Mouse (Mus musculus): Measurements from ENCODE around the gene Angptl8. TPM values are rescaled to one million over a fixed set of nuclear protein-coding genes. Genes with fewer than 3 reads are reported as not detected.
"Not testable (repeated sequence)": the region's sequence is repeated elsewhere in the genome, so short reads cannot be mapped to it uniquely, and the experiment has no call there.

Angptl8 gene
- total and polyA plus RNA-seq, 2 experiments, result 13.6 to 258 TPM

DNA sequence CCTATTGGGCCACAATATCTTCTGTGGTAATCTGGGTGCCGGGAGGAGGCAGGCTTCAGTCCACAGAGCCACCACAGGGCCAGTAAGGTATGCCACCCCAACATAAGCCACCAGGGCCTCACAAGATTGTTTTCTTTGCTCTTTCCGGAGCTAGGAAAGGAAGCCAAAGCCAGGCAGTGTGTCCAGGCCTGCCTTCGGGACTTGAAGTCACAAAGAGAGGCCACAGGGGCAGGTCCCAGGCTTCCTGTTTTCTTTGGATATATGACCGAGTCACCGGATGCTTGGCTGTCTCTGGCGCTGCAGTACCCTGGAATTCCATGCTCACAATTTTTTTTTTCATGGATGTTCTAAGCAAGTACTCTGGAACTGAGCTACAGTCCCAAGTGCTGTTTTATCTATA lies 22.8 kb downstream of the Angptl8 start:
- TF ChIP-seq CTCF (IDR thresholded peaks at IDR 0.05; ENCODE audit: low read depth, low read length), result no peak
- Histone ChIP-seq H3K79me2 (ENCODE audit: control insufficient read depth, insufficient read depth, low read length) (no peaks in the 10 kb centered on the region), H3K27me3 (ENCODE audit: control insufficient read depth, insufficient read depth, low read length) (no peaks in the 10 kb centered on the region), H3K4me3 (ENCODE audit: insufficient read depth, low read depth, low read length) (no peak overlapping the region), H3K36me3 (ENCODE audit: control insufficient read depth, insufficient read depth, low read length) (no peaks in the 10 kb centered on the region), H3K9ac (ENCODE audit: low read depth, low read length) (no peak overlapping the region), H3K4me1 (ENCODE audit: control insufficient read depth, insufficient read depth, low read length) (0 out of 2 replicates have a peak, but pooled peaks cover 2% of the 10 kb centered on the region), H3K27ac (replicated peaks; ENCODE audit: insufficient read depth, low read depth, low read length) (peak overlapping the region; percentile 68)
- WGBS, result 81% methylated on average over 6 of the region's 6 CpGs
- peak; percentile 33 for DNase-seq (ENCODE audit: extremely low read depth, low read depth, low spot score)

DNA sequence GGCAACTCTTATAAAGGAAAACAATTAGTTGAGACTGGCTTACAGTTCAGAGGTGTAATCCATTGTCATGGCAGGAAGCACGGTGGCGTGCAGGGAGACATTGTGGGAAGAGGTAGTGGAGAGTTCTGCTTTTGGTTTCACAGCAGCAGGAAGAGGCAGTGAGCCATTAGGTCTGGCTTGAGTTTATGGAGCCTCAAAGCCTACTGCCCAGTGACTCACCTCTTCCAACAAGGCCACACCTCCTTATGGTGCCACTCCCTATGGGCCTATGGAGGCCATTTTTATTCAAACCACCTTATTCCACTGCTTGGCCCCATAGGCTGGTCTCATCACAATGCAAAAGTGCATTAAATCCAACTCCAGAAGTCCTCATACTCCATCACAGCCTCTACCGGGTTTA lies 24.3 kb downstream of the Angptl8 start:
- Histone ChIP-seq H3K79me2 (ENCODE audit: control insufficient read depth, insufficient read depth, low read length) (no peaks in the 10 kb centered on the region), H3K27me3 (ENCODE audit: control insufficient read depth, insufficient read depth, low read length) (no peaks in the 10 kb centered on the region), H3K27ac (replicated peaks; ENCODE audit: insufficient read depth, low read depth, low read length) (no peak overlapping the region; the same call in 1 of the 2 replicates), H3K4me1 (ENCODE audit: control insufficient read depth, insufficient read depth, low read length) (0 out of 2 replicates have a peak, but pooled peaks cover 2% of the 10 kb centered on the region), H3K36me3 (ENCODE audit: control insufficient read depth, insufficient read depth, low read length) (no peaks in the 10 kb centered on the region), H3K9ac (ENCODE audit: low read depth, low read length) (no peak overlapping the region), H3K4me3 (ENCODE audit: insufficient read depth, low read depth, low read length) (no peak overlapping the region)
- 80% methylated on average over 3 of the region's 3 CpGs for WGBS
- no peak for DNase-seq (ENCODE audit: extremely low read depth, low read depth, low spot score)
- TF ChIP-seq POLR2A (IDR thresholded peaks at IDR 0.05; ENCODE audit: extremely low read depth, insufficient read depth, low read length), result no peak
- no peak for TF ChIP-seq CTCF (IDR thresholded peaks at IDR 0.05; ENCODE audit: low read depth, low read length)

DNA sequence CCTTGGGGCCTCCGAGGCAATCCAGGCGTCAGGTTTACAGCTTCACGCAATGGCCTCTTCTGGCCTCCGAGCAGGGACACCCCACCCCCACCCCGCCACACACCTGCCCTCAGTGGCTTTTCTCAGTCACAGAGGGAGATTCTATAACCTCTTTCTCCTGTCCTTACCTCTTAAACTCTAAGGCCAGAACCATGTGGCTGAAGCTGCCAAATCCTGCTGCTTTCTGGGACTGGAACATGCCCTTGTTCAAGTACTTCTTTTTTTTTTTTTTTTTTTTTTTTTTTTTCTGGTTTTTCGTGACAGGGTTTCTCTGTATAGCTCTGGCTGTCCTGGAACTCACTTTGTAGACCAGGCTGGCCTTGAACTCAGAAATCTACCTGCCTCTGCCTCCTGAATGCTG lies 25.0 kb downstream of the Angptl8 start:
- not testable (repeated sequence) for H3K79me2 ChIP-seq (ENCODE audit: control insufficient read depth, insufficient read depth, low read length); H3K9ac ChIP-seq (ENCODE audit: low read depth, low read length); H3K36me3 ChIP-seq (ENCODE audit: control insufficient read depth, insufficient read depth, low read length); H3K27ac ChIP-seq (replicated peaks; ENCODE audit: insufficient read depth, low read depth, low read length); DNase-seq (ENCODE audit: extremely low read depth, low read depth, low spot score); H3K27me3 ChIP-seq (ENCODE audit: control insufficient read depth, insufficient read depth, low read length); H3K4me1 ChIP-seq (ENCODE audit: control insufficient read depth, insufficient read depth, low read length); H3K4me3 ChIP-seq (ENCODE audit: insufficient read depth, low read depth, low read length)
- whole genome bisulfite sequencing, result 82% methylated on average over 6 of the region's 6 CpGs

DNA sequence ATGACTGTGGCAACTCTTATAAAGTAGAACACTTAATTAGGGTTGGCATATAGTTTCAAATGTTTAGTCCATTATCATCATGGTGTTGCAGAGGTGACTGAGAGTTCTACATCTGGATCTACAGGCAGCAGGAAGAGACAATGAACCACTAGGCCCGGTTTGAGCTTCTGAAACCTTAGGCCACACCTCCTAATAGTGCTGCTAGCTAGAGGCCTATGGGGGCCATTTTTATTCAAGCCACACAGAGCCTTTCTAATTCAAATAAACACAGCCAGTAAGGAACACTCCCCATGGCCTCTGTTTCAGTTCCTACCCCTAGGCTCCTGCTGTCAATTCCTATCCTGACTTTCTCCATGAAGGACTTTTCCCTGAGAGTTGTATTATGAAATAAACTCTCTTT lies 26.9 kb downstream of the Angptl8 start:
- Histone ChIP-seq H3K27me3 (ENCODE audit: control insufficient read depth, insufficient read depth, low read length) (no peaks in the 10 kb centered on the region), H3K9ac (ENCODE audit: low read depth, low read length) (no peak overlapping the region), H3K4me3 (ENCODE audit: insufficient read depth, low read depth, low read length) (no peak overlapping the region), H3K36me3 (ENCODE audit: control insufficient read depth, insufficient read depth, low read length) (no peaks in the 10 kb centered on the region), H3K4me1 (ENCODE audit: control insufficient read depth, insufficient read depth, low read length) (0 out of 2 replicates have a peak, but pooled peaks cover 3% of the 10 kb centered on the region), H3K79me2 (ENCODE audit: control insufficient read depth, insufficient read depth, low read length) (no peaks in the 10 kb centered on the region), H3K27ac (replicated peaks; ENCODE audit: insufficient read depth, low read depth, low read length) (no peak overlapping the region)
- WGBS, result 94% methylated on average over 1 of the region's 1 CpGs
- TF ChIP-seq CTCF (IDR thresholded peaks at IDR 0.05; ENCODE audit: low read depth, low read length) (no peak), POLR2A (IDR thresholded peaks at IDR 0.05; ENCODE audit: extremely low read depth, insufficient read depth, low read length) (no peak)
- DNase-seq (ENCODE audit: extremely low read depth, low read depth, low spot score), result no peak

DNA sequence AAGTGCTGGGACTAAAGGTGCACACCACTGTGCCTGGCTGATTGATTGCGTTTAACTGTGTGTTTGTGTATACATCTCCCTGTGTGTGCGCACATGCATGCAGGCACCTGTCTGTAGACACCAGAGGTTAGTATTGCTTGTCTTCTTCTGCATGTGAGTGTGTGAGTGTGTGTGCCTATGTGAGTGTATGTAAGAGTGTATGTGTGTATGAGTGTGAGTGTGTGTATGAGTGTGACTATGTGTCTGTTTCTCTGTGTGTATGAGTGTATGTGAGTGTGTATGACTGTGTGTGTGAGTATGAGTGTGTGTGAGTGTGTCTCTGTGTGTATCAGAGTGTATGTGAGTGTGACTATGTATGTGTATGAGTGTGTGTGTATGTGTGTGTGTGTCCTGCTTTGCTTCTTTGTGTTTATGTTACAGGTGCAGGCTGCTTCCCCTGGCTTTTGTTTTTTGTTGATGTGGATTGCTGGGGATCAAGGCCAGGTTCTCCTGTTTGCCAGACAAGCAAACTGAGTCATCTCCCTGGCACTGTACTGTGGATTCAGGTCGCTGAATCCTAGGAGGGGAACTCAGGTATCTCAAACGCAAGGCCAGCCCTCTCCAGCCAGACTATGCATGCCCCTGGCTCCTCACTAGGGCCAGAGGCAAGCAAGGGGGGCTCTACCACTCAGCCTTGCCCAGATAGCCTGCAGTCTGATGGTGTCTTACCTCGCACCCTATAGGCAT lies 30.5 kb downstream of the Angptl8 start:
- Histone ChIP-seq H3K4me1 (ENCODE audit: control insufficient read depth, insufficient read depth, low read length) (0 out of 2 replicates have a peak, but pooled peaks cover 2% of the 10 kb centered on the region), H3K27ac (replicated peaks; ENCODE audit: insufficient read depth, low read depth, low read length) (peak overlapping the region; percentile 4; the same call in 1 of the 2 replicates), H3K27me3 (ENCODE audit: control insufficient read depth, insufficient read depth, low read length) (no peaks in the 10 kb centered on the region), H3K36me3 (ENCODE audit: control insufficient read depth, insufficient read depth, low read length) (no peaks in the 10 kb centered on the region), H3K79me2 (ENCODE audit: control insufficient read depth, insufficient read depth, low read length) (no peaks in the 10 kb centered on the region), H3K4me3 (ENCODE audit: insufficient read depth, low read depth, low read length) (no peak overlapping the region), H3K9ac (ENCODE audit: low read depth, low read length) (no peak overlapping the region)
- DNase-seq (ENCODE audit: extremely low read depth, low read depth, low spot score), result no peak
- 67% methylated on average over 5 of the region's 5 CpGs for WGBS
- TF ChIP-seq POLR2A (IDR thresholded peaks at IDR 0.05; ENCODE audit: extremely low read depth, insufficient read depth, low read length) (no peak), CTCF (IDR thresholded peaks at IDR 0.05; ENCODE audit: low read depth, low read length) (no peak)

DNA sequence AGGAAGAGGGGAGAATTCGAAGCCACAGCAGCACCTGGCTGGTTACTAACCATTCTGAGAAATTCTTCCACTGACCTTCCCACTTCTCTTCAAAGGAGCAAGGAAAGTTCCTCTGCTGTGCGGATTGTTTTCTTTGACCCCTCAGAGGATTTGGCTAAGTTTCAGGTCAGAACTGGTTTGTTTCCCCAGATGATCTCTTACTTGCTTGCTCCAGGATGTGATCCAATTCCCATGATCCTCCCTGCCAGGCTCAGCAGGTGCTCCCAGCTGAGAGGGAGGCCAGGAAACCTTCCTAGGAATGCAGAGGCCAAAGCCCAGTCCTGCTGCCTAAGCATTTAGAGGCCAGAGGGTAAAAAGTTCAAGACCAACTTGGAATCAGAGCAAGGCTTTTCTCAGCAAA lies 31.3 kb downstream of the Angptl8 start:
- peak; percentile 14 for DNase-seq (ENCODE audit: extremely low read depth, low read depth, low spot score)
- TF ChIP-seq POLR2A (IDR thresholded peaks at IDR 0.05; ENCODE audit: extremely low read depth, insufficient read depth, low read length) (no peak), CTCF (IDR thresholded peaks at IDR 0.05; ENCODE audit: low read depth, low read length) (no peak)
- 57% methylated on average over 2 of the region's 2 CpGs for WGBS
- no peaks in the 10 kb centered on the region for H3K36me3 ChIP-seq (ENCODE audit: control insufficient read depth, insufficient read depth, low read length)
- H3K4me1 ChIP-seq (ENCODE audit: control insufficient read depth, insufficient read depth, low read length), result 0 out of 2 replicates have a peak, but pooled peaks cover 2% of the 10 kb centered on the region
- H3K4me3 ChIP-seq (ENCODE audit: insufficient read depth, low read depth, low read length), result no peak overlapping the region
- no peak overlapping the region for H3K9ac ChIP-seq (ENCODE audit: low read depth, low read length)
- no peaks in the 10 kb centered on the region for H3K79me2 ChIP-seq (ENCODE audit: control insufficient read depth, insufficient read depth, low read length)
- H3K27me3 ChIP-seq (ENCODE audit: control insufficient read depth, insufficient read depth, low read length), result no peaks in the 10 kb centered on the region
- peak overlapping the region; percentile 4; the same call in 1 of the 2 replicates for H3K27ac ChIP-seq (replicated peaks; ENCODE audit: insufficient read depth, low read depth, low read length)

All from liver, adult 2 months (tissue).